Mouse (Mus musculus) lung, postnatal 0 days (tissue): ENCODE data around the gene Sipa1l1. TPM values are rescaled to one million over a fixed set of nuclear protein-coding genes. Genes with fewer than 3 reads are reported as not detected.

Experiments used
- ATAC-seq: fragments of 200-750 bp; cut with Nextera tagmentation; 2 replicates; pipeline ENCODE4 v1.8.0; 2017; ENCODE audit warnings: moderate library complexity
- DNase-seq: peaks from one replicate; pipeline ENCODE4 v3.0.0-alpha.2; 2016; ENCODE audit warnings: low spot score
- H3K27ac ChIP-seq: fragments of 300-500 bp; sonication (generic); 2 replicates; pipeline ENCODE4 v1.5.1; 2014; ENCODE audit warnings: antibody characterized with exemption, mild to moderate bottlenecking, low read length, mixed read lengths
- H3K27me3 ChIP-seq: fragments of 300-500 bp; sonication (generic); replicated peaks from 2 replicates; pipeline ENCODE4 v1.6.1; 2014; ENCODE audit warnings: low read length, mixed read lengths; ENCODE audit not compliant: insufficient read depth
- H3K36me3 ChIP-seq: fragments of 300-500 bp; sonication (generic); 2 replicates; pipeline ENCODE4 v1.6.1; 2014; ENCODE audit warnings: low read length, mixed read lengths; ENCODE audit not compliant: insufficient read depth
- H3K4me1 ChIP-seq: fragments of 300-500 bp; sonication (generic); 2 replicates; pipeline ENCODE4 v1.6.1; 2014; ENCODE audit warnings: antibody characterized with exemption, low read depth, low read length, mixed read lengths; ENCODE audit not compliant: insufficient read depth
- H3K4me2 ChIP-seq: fragments of 300-500 bp; sonication (generic); replicated peaks from 2 replicates; pipeline ENCODE4 v1.6.1; 2014; ENCODE audit warnings: low read depth, mild to moderate bottlenecking, low read length, moderate library complexity, mixed read lengths
- H3K4me3 ChIP-seq: fragments of 300-500 bp; sonication (generic); 2 replicates; pipeline ENCODE4 v1.5.1; 2014; ENCODE audit warnings: low read depth, low read length
- H3K9ac ChIP-seq: fragments of 300-500 bp; sonication (generic); replicated peaks from 2 replicates; pipeline ENCODE4 v1.6.1; 2014; ENCODE audit warnings: low read depth, mild to moderate bottlenecking
- H3K9me3 ChIP-seq: fragments of 300-500 bp; sonication (generic); 2 replicates; pipeline ENCODE4 v1.6.1; 2016; ENCODE audit warnings: low read length, mixed read lengths
- CTCF ChIP-seq: IDR thresholded peaks from 2 replicates; pipeline ENCODE4 v1.5.1; 2016; ENCODE audit warnings: antibody characterized with exemption, mild to moderate bottlenecking
- EP300 ChIP-seq: IDR thresholded peaks from 2 replicates; pipeline ENCODE4 v1.6.1; 2016; ENCODE audit warnings: antibody characterized with exemption, mild to moderate bottlenecking, control low read depth
- WGBS: fragments of 180-500 bp; shearing (Covaris S2); extraction: QIAGEN DNeasy Blood & Tissue Kit; methylation state at CpG from one replicate; pipeline ENCODE4 v1.1.7; 2014; 5-methylcytosine and 5-hydroxymethylcytosine counted together
- polyA plus RNA-seq: library from polyadenylated mRNA; unstranded; fragments of >200 nt; fragmentation: Nextera tagmentation; extraction: Ambion mirVana; gene quantifications from 2 replicates; pipeline ENCODE4 v1.2.1, GENCODE M21; 2015

Gene Sipa1l1
- polyA plus RNA-seq, 1 experiment from 2014 or later: 10.2 TPM

DNA sequence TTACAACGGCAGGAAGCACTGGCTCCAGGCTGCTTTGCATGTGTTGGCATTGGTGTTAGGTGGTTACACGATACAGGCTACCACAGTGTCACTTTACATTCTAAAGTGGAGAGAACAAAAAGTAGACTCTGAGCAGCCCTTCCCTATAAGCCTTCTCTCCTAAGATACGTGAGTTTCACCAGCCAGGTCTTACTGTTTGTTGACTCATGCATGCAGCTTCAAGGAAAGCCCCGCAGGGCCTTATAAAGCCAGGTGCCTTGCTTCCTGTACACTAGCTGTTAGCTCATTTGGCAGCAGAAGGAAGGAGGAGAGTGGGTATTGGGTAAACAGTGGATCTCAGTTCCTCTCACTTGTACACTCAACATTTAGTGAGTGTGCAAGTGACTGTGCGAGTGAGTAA, 115.5 kb downstream of the Sipa1l1 start:
- H3K9me3 ChIP-seq: no peaks in the 10 kb centered on the region
- H3K4me3 ChIP-seq: no peak overlapping the region
- no peaks in the 10 kb centered on the region for H3K4me1 ChIP-seq
- H3K36me3 ChIP-seq: no peaks in the 10 kb centered on the region
- TF ChIP-seq EP300 (no peak), CTCF (no peak)
- peak; percentile 29 for DNase-seq
- ATAC-seq: peak; percentile 48
- no peaks in the 10 kb centered on the region for H3K27me3 ChIP-seq
- H3K4me2 ChIP-seq: no peak overlapping the region
- 50% methylated on average over 5 of the region's 5 CpGs for WGBS
- no peak overlapping the region for H3K27ac ChIP-seq
- no peak overlapping the region for H3K9ac ChIP-seq

DNA sequence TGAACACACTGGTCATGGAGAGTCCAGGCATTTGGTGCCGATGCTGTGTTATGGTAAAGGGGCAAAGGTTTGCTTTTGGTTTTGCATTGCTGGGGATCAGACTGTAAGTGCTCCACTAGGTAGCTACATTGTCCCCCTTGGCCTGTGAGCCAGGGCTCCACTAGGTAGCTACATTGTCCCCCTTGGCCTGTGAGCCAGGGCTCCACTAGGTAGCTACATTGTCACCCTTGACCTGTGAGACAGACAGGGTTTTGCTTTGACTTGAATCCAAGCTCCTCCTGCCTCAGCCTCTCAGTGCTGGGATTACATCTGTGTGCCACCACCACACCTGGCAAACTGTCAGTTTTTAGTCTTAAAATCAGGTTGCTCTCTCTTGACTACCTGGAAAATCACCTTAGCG, 115.9 kb downstream of the Sipa1l1 start:
- no peak for ATAC-seq
- TF ChIP-seq CTCF (no peak), EP300 (no peak)

DNA sequence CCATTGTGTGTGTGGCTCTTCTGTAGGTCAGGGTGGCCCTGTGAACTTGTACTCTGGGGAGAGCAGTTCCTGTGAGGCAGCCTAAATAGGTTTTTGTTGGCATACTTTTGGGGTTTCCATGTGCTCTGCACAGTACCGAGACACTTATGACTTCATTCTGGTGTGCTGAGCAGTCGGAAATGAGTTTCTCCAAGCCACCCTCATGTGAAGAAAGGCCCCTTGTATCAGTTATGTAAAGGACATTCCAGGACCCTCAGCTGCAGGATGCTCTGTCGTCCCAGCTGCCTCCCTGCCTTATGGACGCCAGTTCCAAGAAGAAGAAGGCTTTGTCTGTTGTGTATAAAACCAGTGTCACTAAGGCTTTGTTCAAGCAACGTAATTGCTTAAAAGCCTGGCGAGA, 116.9 kb downstream of the Sipa1l1 start:
- Histone ChIP-seq H3K27me3 (no peaks in the 10 kb centered on the region), H3K36me3 (no peaks in the 10 kb centered on the region), H3K9ac (no peak overlapping the region), H3K27ac (no peak overlapping the region), H3K4me3 (no peak overlapping the region), H3K9me3 (no peaks in the 10 kb centered on the region), H3K4me2 (no peak overlapping the region), H3K4me1 (no peaks in the 10 kb centered on the region)
- WGBS: 54% methylated on average over 6 of the region's 6 CpGs
- TF ChIP-seq EP300 (no peak), CTCF (no peak)
- DNase-seq (no peak), ATAC-seq (no peak)

More for the DNA sequence above, 115.9 kb downstream of the Sipa1l1 start:
- H3K9me3 ChIP-seq: no peaks in the 10 kb centered on the region
- no peak overlapping the region for H3K4me2 ChIP-seq
- no peak overlapping the region for H3K9ac ChIP-seq
- H3K27me3 ChIP-seq: no peaks in the 10 kb centered on the region
- H3K36me3 ChIP-seq: no peaks in the 10 kb centered on the region
- WGBS: 88% methylated on average over 2 of the region's 2 CpGs
- H3K4me1 ChIP-seq: no peaks in the 10 kb centered on the region
- DNase-seq: no peak
- no peak overlapping the region for H3K4me3 ChIP-seq
- H3K27ac ChIP-seq: no peak overlapping the region

DNA sequence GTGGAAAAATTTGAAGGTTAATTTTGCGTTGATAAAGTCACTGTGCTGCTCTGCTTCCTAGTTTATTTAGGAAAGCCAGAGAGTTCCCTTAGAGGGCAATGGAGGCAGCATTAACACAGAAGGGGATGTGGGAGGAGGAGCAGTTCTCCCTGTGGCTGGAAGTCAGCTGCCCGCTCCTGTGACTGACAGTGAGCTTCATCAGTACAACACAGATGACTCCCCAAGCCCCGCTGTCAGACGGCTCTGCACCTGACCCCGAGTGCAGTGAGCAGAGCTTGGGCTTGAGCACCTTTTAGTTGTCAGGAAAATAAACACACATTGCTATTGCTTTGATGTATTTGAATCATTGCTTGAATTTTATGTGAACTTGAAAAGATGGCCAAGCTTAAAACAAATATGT, 117.7 kb downstream of the Sipa1l1 start:
- Histone ChIP-seq H3K4me1 (no peaks in the 10 kb centered on the region), H3K4me3 (no peak overlapping the region), H3K9ac (no peak overlapping the region), H3K27ac (no peak overlapping the region), H3K27me3 (no peaks in the 10 kb centered on the region), H3K36me3 (no peaks in the 10 kb centered on the region), H3K4me2 (no peak overlapping the region), H3K9me3 (no peaks in the 10 kb centered on the region)
- 47% methylated on average over 5 of the region's 5 CpGs for WGBS
- TF ChIP-seq CTCF (no peak), EP300 (no peak)
- no peak for DNase-seq
- ATAC-seq: no peak

DNA sequence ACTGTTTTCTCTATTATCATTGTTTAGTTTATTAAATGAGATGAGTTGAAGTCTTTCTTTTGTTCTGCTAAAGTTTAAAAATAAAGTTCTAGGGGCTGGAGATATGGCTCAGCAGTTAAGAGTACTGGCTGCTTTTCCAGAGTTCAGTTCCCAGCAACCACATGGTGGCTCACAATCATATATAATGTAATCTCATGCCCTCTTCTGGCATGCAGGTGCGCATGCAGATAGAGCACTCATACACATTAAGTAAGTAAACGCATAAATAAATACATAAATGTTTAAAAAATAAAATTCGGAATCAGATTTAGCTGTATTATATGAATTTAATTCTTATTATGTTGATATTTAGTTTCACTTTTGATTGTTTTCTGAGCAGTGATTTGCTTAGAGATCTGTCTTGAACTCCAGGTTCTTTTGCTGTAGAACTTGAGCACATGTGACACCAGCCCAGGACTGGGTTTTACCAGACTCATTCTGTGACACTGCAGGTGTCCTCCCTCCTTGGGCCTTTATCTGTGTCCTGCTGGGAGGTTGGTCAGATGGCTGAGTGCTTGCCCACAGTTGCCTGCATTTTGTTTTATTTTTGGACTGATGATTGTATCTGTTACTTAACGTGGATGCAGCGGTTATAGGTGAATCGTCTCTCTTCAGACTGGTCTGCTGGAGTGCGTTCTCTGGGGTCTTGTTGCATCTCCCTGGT, 124.6 kb downstream of the Sipa1l1 start:
- DNase-seq (no peak), ATAC-seq (no peak)
- H3K27ac ChIP-seq: no peak overlapping the region
- TF ChIP-seq EP300 (no peak), CTCF (no peak; the same call in 1 of the 2 replicates)
- no peaks in the 10 kb centered on the region for H3K4me1 ChIP-seq
- H3K9ac ChIP-seq: no peak overlapping the region
- H3K4me3 ChIP-seq: no peak overlapping the region
- no peaks in the 10 kb centered on the region for H3K9me3 ChIP-seq
- H3K36me3 ChIP-seq: no peaks in the 10 kb centered on the region
- 89% methylated on average over 7 of the region's 7 CpGs for WGBS
- no peak overlapping the region for H3K4me2 ChIP-seq
- H3K27me3 ChIP-seq: no peaks in the 10 kb centered on the region

DNA sequence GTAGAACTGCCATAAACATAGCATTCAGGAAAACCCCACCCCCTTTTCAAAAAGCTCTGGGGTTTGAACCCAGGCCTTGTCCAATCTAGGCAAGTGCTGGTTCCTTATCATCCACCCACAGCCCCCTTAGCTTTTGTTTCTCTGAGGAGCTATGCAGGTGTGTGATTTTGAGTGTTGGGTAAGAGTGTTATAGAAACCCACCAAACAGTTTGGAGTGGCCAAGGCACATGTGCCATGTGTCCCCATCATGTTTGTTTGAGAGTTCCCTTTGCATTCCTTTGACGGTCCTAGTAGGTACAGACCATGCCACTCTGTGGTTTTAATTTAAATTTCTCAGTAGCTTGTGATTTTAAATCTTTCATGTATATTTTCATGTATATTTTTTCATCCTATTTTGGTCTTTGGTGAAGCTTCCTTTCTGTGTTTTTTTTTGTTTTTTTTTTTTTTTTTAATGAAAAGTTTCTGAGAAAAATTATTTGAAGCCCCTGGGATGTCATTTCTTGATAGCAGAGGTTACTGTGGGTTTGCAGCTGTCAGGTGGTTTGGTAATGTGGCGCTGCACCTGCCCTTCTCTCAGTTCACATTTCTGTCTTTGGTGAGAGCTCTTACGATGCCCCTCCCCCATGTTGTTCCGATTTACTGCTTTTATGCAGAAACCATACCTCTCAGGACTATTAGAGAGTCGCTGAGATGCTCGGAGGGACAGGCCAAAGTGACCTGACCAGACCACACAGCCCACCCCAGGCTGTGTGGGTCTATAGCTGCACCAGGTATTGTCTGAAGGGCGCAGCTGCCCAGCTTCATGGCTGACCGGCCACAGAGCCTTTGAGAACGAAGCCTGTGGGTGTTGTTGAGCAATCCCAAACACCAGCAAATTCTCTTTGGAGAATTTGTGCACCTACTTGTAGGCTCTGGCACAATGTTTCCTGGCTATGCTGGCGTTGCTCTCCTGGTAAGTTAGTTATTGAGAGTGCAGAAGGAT, 126.1 kb downstream of the Sipa1l1 start:
- H3K36me3 ChIP-seq: no peaks in the 10 kb centered on the region
- TF ChIP-seq EP300 (no peak), CTCF (no peak)
- no peak for ATAC-seq
- H3K27ac ChIP-seq: no peak overlapping the region
- no peaks in the 10 kb centered on the region for H3K9me3 ChIP-seq
- no peak for DNase-seq
- no peak overlapping the region for H3K4me3 ChIP-seq
- H3K27me3 ChIP-seq: no peaks in the 10 kb centered on the region
- no peaks in the 10 kb centered on the region for H3K4me1 ChIP-seq
- no peak overlapping the region for H3K9ac ChIP-seq
- WGBS: 72% methylated on average over 10 of the region's 10 CpGs
- no peak overlapping the region for H3K4me2 ChIP-seq
